Mouse (Mus musculus) CH12.LX (cell line): ENCODE measurements at regions not wholly inside any gene's neighbourhood (a gene's known extent, or its start where the extent isn't known, plus 50 kb on each side); places are given as distances from the start of the nearest gene placed in this dataset.

Experiments
- DNase-seq: peaks from one replicate; pipeline ENCODE4 v3.0.0-alpha.2; 2013; ENCODE audit errors: extremely low read depth
- H3K27ac ChIP-seq: 2 replicates; pipeline ENCODE4 v1.5.1; 2012; ENCODE audit warnings: low read depth, mild to moderate bottlenecking, control low read depth, moderate library complexity; ENCODE audit not compliant: insufficient read depth
- H3K27me3 ChIP-seq: replicated peaks from 2 replicates; pipeline ENCODE3; 2012; ENCODE audit warnings: inconsistent platforms
- H3K36me3 ChIP-seq, 2 experiments: replicated peaks in 1 of 2; 2 replicates each; pipeline versions ENCODE3 to v1.6.1; 2012; ENCODE audit warnings: inconsistent platforms in 1 of 2, low read length in 1 of 2, mild to moderate bottlenecking in 1 of 2, mixed read lengths in 1 of 2, moderate library complexity in 1 of 2; ENCODE audit not compliant: control insufficient read depth in 1 of 2, insufficient read depth in 1 of 2
- H3K4me1 ChIP-seq, 2 experiments: 2 replicates each; pipeline ENCODE4 v1.6.1; 2012; ENCODE audit warnings: inconsistent platforms in 1 of 2, moderate library complexity in 1 of 2; ENCODE audit not compliant: insufficient read depth in 2 of 2, control insufficient read depth in 1 of 2
- H3K4me2 ChIP-seq: 2 replicates; pipeline ENCODE4 v1.6.1; 2012; ENCODE audit warnings: low read depth, mild to moderate bottlenecking, control low read depth; ENCODE audit not compliant: poor library complexity, insufficient read depth, severe bottlenecking
- H3K4me3 ChIP-seq, 3 experiments: fragments of 150-350 bp in 1 of 3; sonication (generic) in 1 of 3; replicated peaks in 1 of 3; 2 replicates each; pipeline versions ENCODE3 to v1.5.1; 2011 to 2012; ENCODE audit warnings: low read depth in 2 of 3, low read length in 2 of 3, mild to moderate bottlenecking in 2 of 3, moderate library complexity in 2 of 3, control low read depth in 1 of 3, improper control_type of control experiment in 1 of 3, inconsistent platforms in 1 of 3, mixed read lengths in 1 of 3; ENCODE audit not compliant: poor library complexity in 1 of 3
- H3K79me2 ChIP-seq: replicated peaks from 2 replicates; pipeline ENCODE4 v1.6.1; 2012; ENCODE audit warnings: mild to moderate bottlenecking, moderate library complexity; ENCODE audit not compliant: control insufficient read depth, poor library complexity, insufficient read depth, severe bottlenecking; ENCODE audit errors: extremely low read depth
- H3K9ac ChIP-seq: 2 replicates; pipeline ENCODE4 v1.6.1; 2012; ENCODE audit warnings: low read depth, mild to moderate bottlenecking, control low read depth, moderate library complexity; ENCODE audit not compliant: insufficient read depth
- H3K9me3 ChIP-seq: replicated peaks from 2 replicates; pipeline ENCODE3; 2012; ENCODE audit warnings: low read length, inconsistent platforms, mixed read lengths
- BHLHE40 ChIP-seq: IDR thresholded peaks from 2 replicates; pipeline ENCODE4 v1.6.1; 2011; ENCODE audit warnings: mild to moderate bottlenecking, low read depth, low read length, improper control_type of control experiment
- CHD1 ChIP-seq: IDR thresholded peaks from 2 replicates; pipeline ENCODE4 v1.6.1; 2012; ENCODE audit warnings: low read depth, low read length, improper control_type of control experiment, inconsistent platforms
- CHD2 ChIP-seq: IDR thresholded peaks from 2 replicates; pipeline ENCODE4 v1.6.1; 2011; ENCODE audit warnings: low read length, improper control_type of control experiment
- CTCF ChIP-seq, 2 experiments: IDR thresholded peaks in 1 of 2; conservative IDR thresholded peaks in 1 of 2; 2 replicates each; pipeline ENCODE4 v1.5.1; 2011 to 2012; ENCODE audit warnings: low read depth in 2 of 2, low read length in 2 of 2, improper control_type of control experiment in 1 of 2, inconsistent platforms in 1 of 2, mild to moderate bottlenecking in 1 of 2, moderate library complexity in 1 of 2
- ETS1 ChIP-seq: conservative IDR thresholded peaks from 2 replicates; pipeline ENCODE4 v1.6.1; 2012; ENCODE audit warnings: low read depth, mild to moderate bottlenecking, inconsistent platforms, low read length, improper control_type of control experiment, moderate library complexity
- GABPA ChIP-seq: IDR thresholded peaks from 2 replicates; pipeline ENCODE4 v1.6.1; 2012; ENCODE audit warnings: low read depth, low read length, improper control_type of control experiment, inconsistent platforms; ENCODE audit not compliant: insufficient replicate concordance
- IRF4 ChIP-seq: IDR thresholded peaks from 2 replicates; pipeline ENCODE4 v1.6.1; 2014; ENCODE audit warnings: low read depth, mild to moderate bottlenecking, inconsistent platforms, low read length, improper control_type of control experiment
- KAT2A ChIP-seq: IDR thresholded peaks from 2 replicates; pipeline ENCODE4 v1.6.1; 2012; ENCODE audit warnings: low read length, improper control_type of control experiment, inconsistent platforms; ENCODE audit not compliant: insufficient replicate concordance
- MAFK ChIP-seq: IDR thresholded peaks from 2 replicates; pipeline ENCODE4 v1.6.1; 2011; ENCODE audit warnings: low read length, improper control_type of control experiment; ENCODE audit not compliant: insufficient replicate concordance
- MAX ChIP-seq: IDR thresholded peaks from 2 replicates; pipeline ENCODE4 v1.6.1; 2011; ENCODE audit warnings: low read length, improper control_type of control experiment
- MAZ ChIP-seq: IDR thresholded peaks from 2 replicates; pipeline ENCODE4 v1.6.1; 2012; ENCODE audit warnings: low read depth, mild to moderate bottlenecking, inconsistent platforms, low read length, improper control_type of control experiment, moderate library complexity
- MEF2A ChIP-seq: IDR thresholded peaks from 2 replicates; pipeline ENCODE4 v1.6.1; 2014; ENCODE audit warnings: low read depth, mild to moderate bottlenecking, inconsistent platforms, low read length, improper control_type of control experiment, borderline replicate concordance
- MXI1 ChIP-seq: IDR thresholded peaks from 2 replicates; pipeline ENCODE4 v1.6.1; 2011; ENCODE audit warnings: mild to moderate bottlenecking, low read depth, low read length, improper control_type of control experiment
- MYC ChIP-seq: IDR thresholded peaks from 2 replicates; pipeline ENCODE4 v1.6.1; 2011; ENCODE audit warnings: low read depth, mild to moderate bottlenecking, improper control_type of control experiment, low read length
- NRF1 ChIP-seq: IDR thresholded peaks from 2 replicates; pipeline ENCODE4 v1.6.1; 2014; ENCODE audit warnings: low read depth, mild to moderate bottlenecking, inconsistent platforms, low read length, improper control_type of control experiment, moderate library complexity
- PAX5 ChIP-seq: IDR thresholded peaks from 2 replicates; pipeline ENCODE4 v1.6.1; 2012; ENCODE audit warnings: low read length, inconsistent platforms, mixed read lengths
- POLR2A ChIP-seq: IDR thresholded peaks from 2 replicates; pipeline ENCODE4 v1.6.1; 2011; ENCODE audit warnings: low read depth, mild to moderate bottlenecking, improper control_type of control experiment, low read length
- RAD21 ChIP-seq: IDR thresholded peaks from 2 replicates; pipeline ENCODE4 v1.6.1; 2011; ENCODE audit warnings: low read depth, mild to moderate bottlenecking, low read length, improper control_type of control experiment, moderate library complexity
- RCOR1 ChIP-seq: conservative IDR thresholded peaks from 2 replicates; pipeline ENCODE4 v1.6.1; 2012; ENCODE audit warnings: low read depth, mild to moderate bottlenecking, inconsistent platforms, low read length, improper control_type of control experiment
- TBP ChIP-seq: conservative IDR thresholded peaks from 2 replicates; pipeline ENCODE4 v1.6.1; 2011; ENCODE audit warnings: low read depth, low read length, improper control_type of control experiment
- TCF12 ChIP-seq: IDR thresholded peaks from 2 replicates; pipeline ENCODE4 v1.6.1; 2014; ENCODE audit warnings: low read depth, mild to moderate bottlenecking, inconsistent platforms, low read length, improper control_type of control experiment
- UBTF ChIP-seq: IDR thresholded peaks from 2 replicates; pipeline ENCODE4 v1.6.1; 2012; ENCODE audit warnings: low read depth, mild to moderate bottlenecking, inconsistent platforms, low read length, improper control_type of control experiment, moderate library complexity
- ZC3H11A ChIP-seq: IDR thresholded peaks from 2 replicates; pipeline ENCODE4 v1.6.1; 2012; ENCODE audit warnings: low read depth, mild to moderate bottlenecking, inconsistent platforms, low read length, improper control_type of control experiment
- ZKSCAN1 ChIP-seq: IDR thresholded peaks from 2 replicates; pipeline ENCODE4 v1.6.1; 2012; ENCODE audit warnings: low read depth, inconsistent platforms, low read length, improper control_type of control experiment, borderline replicate concordance
- ZMIZ1 ChIP-seq: IDR thresholded peaks from 2 replicates; pipeline ENCODE4 v1.6.1; 2012; ENCODE audit warnings: low read depth, mild to moderate bottlenecking, inconsistent platforms, low read length, improper control_type of control experiment
- ZNF384 ChIP-seq: IDR thresholded peaks from 2 replicates; pipeline ENCODE4 v1.6.1; 2012; ENCODE audit warnings: low read depth, low read length, improper control_type of control experiment, inconsistent platforms
- dilution Hi-C: fragments of 300-500 bp; cut with MboI; formaldehyde crosslinking; loops from 2 replicates; pipeline ENCODE4 v1.14.3; 2020; ENCODE audit warnings: low sequenced_read_pairs; ENCODE audit not compliant: extremely low pct_unique_long_range_greater_than_20kb, extremely low pct_ligation_motif_present
- in situ Hi-C: fragments of 300-500 bp; cut with MboI; formaldehyde crosslinking; loops from 3 replicates; pipeline ENCODE4 v1.14.3; 2019; ENCODE audit warnings: low sequenced_read_pairs, low pct_ligation_motif_present, low pct_unique_long_range_greater_than_20kb, mixed read lengths

DNA sequence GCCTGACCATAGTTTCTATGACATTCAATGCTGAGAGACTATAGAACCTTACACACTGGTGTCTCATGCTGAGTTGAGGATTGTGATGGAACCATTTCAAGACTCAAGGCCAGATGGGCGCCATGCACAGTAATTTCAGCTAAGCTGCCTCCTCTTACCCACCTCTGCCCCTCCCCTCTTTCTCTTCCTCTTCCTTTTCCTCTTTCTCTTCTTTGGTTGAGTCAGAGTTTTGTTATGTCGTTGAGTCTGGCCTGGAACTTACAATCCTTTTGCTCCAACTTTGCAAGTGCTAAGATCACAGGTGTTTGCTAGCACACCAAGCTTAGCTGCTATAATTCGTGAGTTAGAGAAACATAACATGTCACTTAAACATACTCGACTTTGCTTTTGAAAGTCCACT is 323.2 kb upstream of the Gm5148 start (continued):
- TF ChIP-seq RAD21 (no peak), TBP (no peak), MAZ (no peak), ZNF384 (no peak), MAX (no peak), IRF4 (peak; percentile 89)
- TF ChIP-seq, all 38 proteins: peak for 7

DNA sequence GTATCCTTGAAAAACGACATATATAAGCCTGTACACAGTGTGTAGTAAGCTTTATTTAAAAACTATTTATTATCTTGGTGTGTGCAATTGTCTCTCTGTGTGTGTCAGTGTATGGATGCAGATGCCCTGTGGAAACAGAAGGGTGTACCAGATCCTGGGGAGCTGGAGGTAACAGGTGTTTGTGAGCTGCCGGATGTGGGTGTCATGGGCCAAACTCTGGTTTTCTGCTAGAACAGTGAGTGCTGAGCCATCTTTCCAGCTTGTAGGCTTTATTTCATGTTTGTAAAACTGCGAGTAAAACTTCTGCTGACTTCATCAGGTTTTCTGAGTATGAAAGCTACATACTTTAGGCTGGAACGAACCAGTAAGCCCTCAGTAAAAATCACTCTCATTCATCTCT is 322.3 kb upstream of the Gm5148 start:
- H3K27ac ChIP-seq = no peak overlapping the region
- no peaks in the 10 kb centered on the region for H3K36me3 ChIP-seq
- H3K79me2 ChIP-seq = no peaks in the 10 kb centered on the region
- dilution Hi-C loops = no loop called here
- H3K4me2 ChIP-seq = no peak overlapping the region
- H3K4me3 ChIP-seq = no peak overlapping the region
- H3K27me3 ChIP-seq = no peaks in the 10 kb centered on the region
- H3K4me1 ChIP-seq = peaks cover 6 to 23% of the 10 kb centered on the region in 2 experiments; a peak in 3 of 4 replicates
- TF ChIP-seq CHD1 (no peak), ETS1 (no peak), MAX (no peak), GABPA (no peak), ZMIZ1 (no peak), MXI1 (no peak), BHLHE40 (no peak), ZKSCAN1 (no peak), POLR2A (no peak), MYC (no peak), MEF2A (no peak), PAX5 (no peak), CTCF (conservative IDR thresholded peaks at IDR 0.05 in 1 of 2, IDR thresholded peaks at IDR 0.05 in 1 of 2; ENCODE audit: low read depth in 2 of 2, low read length in 2 of 2) (no peak), RCOR1 (no peak), MAFK (no peak), KAT2A (no peak)
- no peak for DNase-seq
- in situ Hi-C loops = no loop called here
- no peak overlapping the region for H3K9ac ChIP-seq
- H3K9me3 ChIP-seq = no peaks in the 10 kb centered on the region

DNA sequence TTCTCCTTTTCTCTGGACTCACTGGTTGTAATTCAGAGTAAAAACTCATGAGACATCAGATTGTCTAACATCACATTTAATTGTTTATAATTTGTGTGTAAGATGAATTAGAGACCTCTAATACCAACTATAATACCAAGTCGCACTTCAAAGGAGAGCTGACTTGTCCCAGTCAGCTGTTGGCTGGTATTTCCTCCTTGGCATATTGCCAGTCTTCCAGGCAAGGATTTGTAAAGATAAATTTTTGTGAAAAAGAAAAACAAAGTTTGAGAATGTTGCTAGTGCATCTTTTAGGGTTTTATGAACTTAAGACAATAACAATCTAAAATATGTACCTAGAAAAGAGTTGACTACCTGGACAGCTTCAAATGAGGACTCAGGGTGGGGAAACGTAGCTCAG is 321.7 kb upstream of the Gm5148 start:
- dilution Hi-C loops (no loop called here), in situ Hi-C loops (no loop called here)
- no peak for TF ChIP-seq GABPA
- TF ChIP-seq NRF1 = no peak
- TF ChIP-seq RAD21 = no peak
- no peak for TF ChIP-seq MAFK
- no peak for TF ChIP-seq CHD2
- no peak for TF ChIP-seq MEF2A
- TF ChIP-seq UBTF = no peak
- no peak for TF ChIP-seq ZNF384
- TF ChIP-seq TBP = no peak
- no peak for TF ChIP-seq BHLHE40
- no peak for TF ChIP-seq ZMIZ1
- no peak for TF ChIP-seq ZC3H11A
- no peak for TF ChIP-seq PAX5
- TF ChIP-seq TCF12 = no peak
- no peak for TF ChIP-seq ETS1
- TF ChIP-seq CHD1 = no peak
- no peak for TF ChIP-seq CTCF (conservative IDR thresholded peaks at IDR 0.05 in 1 of 2, IDR thresholded peaks at IDR 0.05 in 1 of 2; ENCODE audit: low read depth in 2 of 2, low read length in 2 of 2)
- H3K4me3 ChIP-seq = no peak overlapping the region
- H3K9me3 ChIP-seq = no peaks in the 10 kb centered on the region
- peaks cover 6 to 23% of the 10 kb centered on the region in 2 experiments; a peak in 3 of 4 replicates for H3K4me1 ChIP-seq
- no peak overlapping the region for H3K4me2 ChIP-seq
- H3K36me3 ChIP-seq = no peaks in the 10 kb centered on the region
- no peak overlapping the region for H3K27ac ChIP-seq
- no peaks in the 10 kb centered on the region for H3K27me3 ChIP-seq
- no peak overlapping the region for H3K9ac ChIP-seq
- no peaks in the 10 kb centered on the region for H3K79me2 ChIP-seq
- DNase-seq = no peak
